Mouse (Mus musculus) brain, embryonic 14.5 days (tissue): ENCODE results near the gene Gm2115. TPM values are rescaled to one million over a fixed set of nuclear protein-coding genes. Genes with fewer than 3 reads are reported as not detected.

ENCODE experiments used
- DNase-seq: peaks from one replicate; pipeline ENCODE4 v3.0.0-alpha.2; 2011; ENCODE audit warnings: low read depth
- CTCF ChIP-seq: fragments of 200-500 bp; IDR thresholded peaks from 2 replicates; pipeline ENCODE4 v1.5.1; 2012; ENCODE audit warnings: inconsistent platforms, mild to moderate bottlenecking, moderate library complexity, borderline replicate concordance; ENCODE audit not compliant: insufficient read depth, insufficient read length; ENCODE audit errors: extremely low read depth
- POLR2A ChIP-seq: fragments of 200-500 bp; IDR thresholded peaks from 2 replicates; pipeline ENCODE4 v1.6.1; 2012; ENCODE audit warnings: mild to moderate bottlenecking, inconsistent platforms, borderline replicate concordance; ENCODE audit not compliant: poor library complexity, insufficient read depth, insufficient read length, severe bottlenecking; ENCODE audit errors: extremely low read depth
- polyA plus RNA-seq: library from polyadenylated mRNA; depleted of rRNA; stranded (reverse); fragments of >200 nt; gene quantifications from 2 replicates; pipeline ENCODE4 v1.2.3, GENCODE M21; 2012; rRNA removed

The Gm2115 gene
- polyA plus RNA-seq = 0.61 and 1.1 TPM in 2 replicates

DNA sequence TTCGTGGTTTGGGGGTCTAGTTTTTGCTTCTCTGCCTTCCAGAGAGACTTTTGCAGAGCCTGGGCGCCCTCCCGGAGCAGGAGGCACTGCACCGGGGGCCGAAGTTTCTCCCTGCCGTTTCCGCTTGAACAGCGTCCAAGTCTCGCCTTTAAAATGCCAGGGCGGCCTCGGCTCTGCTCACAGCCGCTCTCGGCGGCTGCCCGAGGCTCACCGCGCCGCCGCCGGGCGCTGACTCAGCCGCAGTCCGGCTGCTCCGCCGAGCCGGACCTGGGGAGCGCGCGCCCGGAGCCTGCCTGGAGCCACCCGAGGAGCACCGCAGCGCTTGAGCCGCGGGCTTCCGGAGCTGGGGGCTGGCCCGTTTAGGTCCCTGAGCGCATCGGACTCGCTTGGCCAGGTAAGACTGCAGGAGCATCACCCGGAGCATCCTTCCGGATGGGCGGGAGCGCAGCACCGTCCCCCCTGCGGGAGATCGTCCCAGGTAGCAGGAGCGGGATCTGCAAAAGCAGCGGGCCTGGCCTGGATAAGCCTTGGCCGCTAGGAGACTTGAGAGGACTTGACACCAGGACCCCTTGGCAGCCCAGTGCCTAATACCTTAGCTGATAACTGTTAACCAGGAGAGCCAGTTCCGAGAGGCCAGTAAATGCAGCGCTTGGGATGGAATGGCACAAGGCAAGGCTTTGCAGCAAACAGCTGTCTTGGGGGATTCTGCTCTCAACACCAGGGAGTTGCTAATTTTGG, at the start of gene Gm2115:
Gene Gm2115 (plus strand): TSS at position 159 of the 738 bp plus-strand sequence.
- DNase-seq = peak; percentile 67
- peak; percentile 50; the same call in 1 of the 2 replicates for TF ChIP-seq POLR2A
- TF ChIP-seq CTCF = 0 out of 2 replicates have a peak, but pooled peaks have one; percentile 6

DNA sequence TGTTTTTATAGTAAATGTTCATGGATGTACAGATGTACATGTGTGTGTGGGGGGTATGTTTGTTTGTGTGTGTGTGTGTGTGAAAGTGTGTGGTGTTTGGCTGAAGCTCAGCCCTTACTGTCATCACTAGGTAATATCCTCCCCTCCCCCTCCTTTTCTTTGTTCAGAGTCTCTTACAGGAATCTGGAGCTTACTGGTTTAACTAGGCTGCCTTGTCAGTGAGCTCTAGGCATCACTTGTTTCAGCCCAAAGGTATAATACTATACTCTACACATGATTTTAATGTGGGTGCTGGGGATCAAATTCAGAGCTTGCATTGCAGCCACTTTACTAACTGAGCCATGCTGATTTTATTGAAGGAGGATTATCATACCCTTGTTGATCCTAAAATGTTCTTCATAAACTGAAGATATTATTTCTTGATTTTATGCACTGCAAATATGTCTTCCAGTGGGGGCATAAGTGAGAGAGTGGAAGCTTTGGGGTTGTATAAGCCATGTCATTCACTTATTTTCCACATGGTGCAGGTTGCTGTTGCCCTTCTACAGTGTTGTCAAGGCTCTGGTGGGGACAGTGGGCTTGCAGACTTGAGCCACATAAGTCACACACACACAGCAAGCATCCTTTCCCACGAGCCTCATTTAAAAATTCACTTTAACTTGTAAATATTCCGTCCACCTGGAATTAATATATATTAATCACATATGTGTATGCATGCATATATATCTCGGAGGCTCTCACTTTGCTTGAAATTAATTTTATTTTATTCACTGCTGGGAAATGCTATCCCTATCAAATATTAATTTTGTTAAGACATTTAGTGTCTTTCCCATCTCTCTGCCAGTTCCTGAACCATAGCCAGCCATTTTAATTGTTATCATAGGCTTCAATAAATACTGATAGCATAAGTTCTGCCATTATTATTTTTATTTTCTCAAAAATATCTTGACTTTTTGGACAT, 45.0 kb upstream of the Gm2115 start:
- no peak for DNase-seq
- TF ChIP-seq POLR2A = no peak

- no peak for TF ChIP-seq CTCF
- TF ChIP-seq POLR2A = no peak
- no peak for DNase-seq
Measured at GRCm38 (mm10) chr7:84486485-84486884, 42.3 kb upstream of the Gm2115 start.

- TF ChIP-seq CTCF (no peak), POLR2A (no peak)
- no peak for DNase-seq
Measured at GRCm38 (mm10) chr7:84503163-84503562, 25.6 kb upstream of the Gm2115 start.

- no peak for DNase-seq
- TF ChIP-seq POLR2A (no peak), CTCF (no peak)
Measured at GRCm38 (mm10) chr7:84518533-84519198, 10.1 kb upstream of the Gm2115 start.

DNA sequence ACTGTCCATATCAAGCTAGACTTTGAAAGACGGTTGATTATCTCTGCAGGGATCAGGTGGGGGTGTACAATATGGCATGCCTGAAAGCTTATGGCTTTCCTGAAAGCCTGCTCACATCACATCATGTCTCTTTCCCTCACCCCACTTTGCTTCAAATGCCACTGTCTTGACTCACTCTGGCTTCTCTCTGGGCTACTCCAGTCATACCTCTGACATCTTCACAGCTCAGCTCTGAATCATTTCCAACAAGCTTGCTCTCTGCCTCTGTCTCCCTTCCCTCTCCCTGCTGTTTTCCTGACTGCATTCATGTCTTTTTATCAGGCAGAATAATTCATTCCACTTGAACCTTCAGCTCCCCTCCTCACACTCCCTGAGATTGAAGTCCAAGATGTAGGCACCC, 7.4 kb upstream of the Gm2115 start:
- no peak for TF ChIP-seq POLR2A
- no peak for TF ChIP-seq CTCF
- no peak for DNase-seq

GRCm38 (mm10) chr7:84522426-84522825, 6.3 kb upstream of the Gm2115 start:
- DNase-seq = peak; percentile 59
- TF ChIP-seq POLR2A = no peak
- TF ChIP-seq CTCF = no peak

- no peak for TF ChIP-seq CTCF
- no peak for TF ChIP-seq POLR2A
- no peak for DNase-seq
Measured at GRCm38 (mm10) chr7:84526171-84526570, 2.6 kb upstream of the Gm2115 start.

GRCm38 (mm10) chr7:84532795-84533194, 4.0 kb downstream of the Gm2115 start:
- DNase-seq = no peak
- TF ChIP-seq POLR2A = no peak
- TF ChIP-seq CTCF = no peak

GRCm38 (mm10) chr7:84534632-84535031, 5.9 kb downstream of the Gm2115 start:
- TF ChIP-seq POLR2A = no peak
- TF ChIP-seq CTCF = no peak

DNA sequence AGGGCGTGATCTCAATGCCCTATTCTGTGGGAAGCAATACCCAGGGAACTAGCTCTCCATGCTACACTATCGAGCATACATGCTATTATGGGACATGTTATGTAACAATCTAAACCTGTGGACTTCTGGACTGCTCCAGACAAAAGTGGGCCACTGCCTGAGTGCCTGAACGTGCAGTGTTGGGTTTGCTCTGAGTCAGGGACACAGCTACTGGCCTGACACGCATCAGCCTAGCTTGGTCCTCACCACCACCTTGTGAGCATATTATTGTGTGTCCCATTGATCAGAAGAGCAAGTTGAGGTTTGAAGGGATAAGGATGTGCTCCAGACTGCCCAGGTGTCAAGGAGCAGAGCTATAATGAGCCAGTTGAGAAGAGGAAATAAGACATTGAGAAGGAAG, 16.2 kb downstream of the Gm2115 start:
- TF ChIP-seq POLR2A = no peak
- no peak for TF ChIP-seq CTCF
- DNase-seq = no peak

More at GRCm38 (mm10) chr7:84534632-84535031, 5.9 kb downstream of the Gm2115 start:
- DNase-seq = no peak
